Mouse (Mus musculus): ENCODE results near the gene Spon1.

The Spon1 gene

DNA sequence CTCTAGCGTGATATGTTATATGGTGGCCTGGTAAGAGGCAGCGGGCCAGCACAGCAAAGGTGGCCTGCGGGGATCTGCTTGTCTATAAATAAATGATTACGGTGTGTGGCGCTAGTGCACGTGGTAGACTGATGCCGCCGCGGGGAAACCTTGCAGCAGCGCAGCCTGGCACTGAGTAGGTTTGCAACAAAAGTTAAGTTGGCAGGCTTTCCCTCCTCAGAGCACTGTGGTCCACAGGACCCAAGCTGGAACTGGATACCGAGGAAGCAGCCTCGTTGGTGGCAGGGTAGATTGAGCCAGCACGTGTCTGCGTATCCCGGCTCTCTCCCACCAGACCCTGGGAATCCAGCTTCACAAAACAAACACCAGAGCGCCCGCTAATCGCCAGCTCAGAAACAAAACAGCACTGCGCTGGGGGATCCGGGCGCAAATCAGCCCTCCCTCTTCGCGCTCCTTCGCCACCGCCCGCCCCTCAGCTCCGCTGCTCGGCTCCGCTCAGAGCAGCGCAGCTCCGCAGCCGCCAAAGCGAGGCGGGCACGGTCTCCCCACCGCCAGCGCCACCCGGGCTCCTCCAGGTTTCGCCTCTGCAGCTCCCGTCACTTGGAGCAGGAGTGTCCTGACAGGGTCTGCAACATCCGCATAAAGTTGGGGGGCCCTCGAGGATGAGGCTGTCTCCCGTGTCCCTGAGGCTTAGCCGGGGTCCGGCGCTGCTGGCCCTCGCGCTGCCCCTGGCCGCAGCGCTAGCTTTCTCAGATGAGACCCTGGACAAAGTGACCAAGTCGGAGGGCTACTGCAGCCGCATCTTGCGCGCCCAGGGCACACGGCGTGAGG is at the start of gene Spon1:
TSS of gene Spon1 (plus strand) at position 332 of the 831 bp plus-strand sequence.
- TF ChIP-seq NANOG (IDR thresholded peaks at IDR 0.05; ENCODE audit: borderline replicate concordance, low read length) (no peak), CTCF (conservative IDR thresholded peaks at IDR 0.05; ENCODE audit: low read length) (no peak), POU5F1 (IDR thresholded peaks at IDR 0.05; ENCODE audit: borderline replicate concordance, low read length) (no peak)
- Histone ChIP-seq H3K27me3 (ENCODE audit: insufficient read depth, low read length) (peaks cover 73% of the 10 kb centered on the region), H3K4me3 (replicated peaks; ENCODE audit: low read length) (peak within 1 kb of the TSS; percentile 74), H3K9me3 (ENCODE audit: low read length) (peaks cover 22% of the 10 kb centered on the region), H3K36me3 (ENCODE audit: insufficient read depth, low read length) (no peaks in the 10 kb centered on the region), H3K4me1 (replicated peaks; ENCODE audit: low read depth, low read length) (peaks cover 19% of the 10 kb centered on the region)

DNA sequence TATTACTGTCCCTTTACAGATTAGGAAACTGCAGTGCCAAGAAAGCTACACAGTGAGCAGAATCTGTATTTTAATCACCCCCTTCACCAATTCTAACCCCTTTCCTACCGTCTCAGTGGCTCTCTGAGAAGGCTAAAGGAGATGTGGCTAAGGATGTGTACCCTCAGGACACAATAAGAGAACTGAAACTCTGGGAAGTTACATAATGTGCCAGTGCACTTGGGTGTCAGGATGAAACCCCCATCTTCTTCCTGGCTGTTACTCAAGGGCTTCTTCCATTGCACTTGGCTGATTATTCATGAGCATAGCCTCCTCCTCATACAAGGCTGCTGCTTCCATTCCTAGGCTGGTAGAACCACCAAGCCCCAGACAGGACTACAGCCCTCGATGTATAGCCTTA is 43.8 kb upstream of the Spon1 start:
- TF ChIP-seq NANOG (IDR thresholded peaks at IDR 0.05; ENCODE audit: borderline replicate concordance, low read length), result no peak
- TF ChIP-seq CTCF (conservative IDR thresholded peaks at IDR 0.05; ENCODE audit: low read length), result no peak
- no peak for TF ChIP-seq POU5F1 (IDR thresholded peaks at IDR 0.05; ENCODE audit: borderline replicate concordance, low read length)
- no peaks in the 10 kb centered on the region for H3K4me1 ChIP-seq (replicated peaks; ENCODE audit: low read depth, low read length)
- no peaks in the 10 kb centered on the region for H3K9me3 ChIP-seq (ENCODE audit: low read length)
- H3K27me3 ChIP-seq (ENCODE audit: insufficient read depth, low read length), result no peaks in the 10 kb centered on the region; the same call in 1 of the 2 replicates
- no peak overlapping the region for H3K4me3 ChIP-seq (replicated peaks; ENCODE audit: low read length)
- H3K36me3 ChIP-seq (ENCODE audit: insufficient read depth, low read length), result no peaks in the 10 kb centered on the region

DNA sequence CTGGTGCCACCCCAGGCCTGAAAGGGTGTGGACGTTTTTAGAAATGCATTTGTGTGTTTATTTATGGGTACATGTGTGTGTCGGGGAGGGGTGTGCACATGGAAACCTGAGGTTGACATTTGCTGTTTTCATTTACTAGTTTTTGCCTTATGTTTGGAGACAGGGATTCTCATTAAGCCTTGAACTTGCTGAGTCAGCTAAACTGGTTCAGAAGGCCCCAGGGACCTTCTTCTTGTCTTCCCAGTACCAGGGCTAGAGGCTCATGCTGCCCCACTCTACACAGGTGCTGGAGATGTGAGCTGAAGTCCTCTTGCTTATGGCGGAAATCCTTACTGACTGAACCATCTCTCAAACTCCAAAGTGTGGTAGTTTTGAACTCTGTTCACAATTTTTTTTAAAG is 41.9 kb upstream of the Spon1 start:
- Histone ChIP-seq H3K4me3 (replicated peaks; ENCODE audit: low read length) (no peak overlapping the region), H3K27me3 (ENCODE audit: insufficient read depth, low read length) (no peaks in the 10 kb centered on the region; the same call in 1 of the 2 replicates), H3K9me3 (ENCODE audit: low read length) (no peaks in the 10 kb centered on the region), H3K4me1 (replicated peaks; ENCODE audit: low read depth, low read length) (no peaks in the 10 kb centered on the region), H3K36me3 (ENCODE audit: insufficient read depth, low read length) (no peaks in the 10 kb centered on the region)
- TF ChIP-seq NANOG (IDR thresholded peaks at IDR 0.05; ENCODE audit: borderline replicate concordance, low read length) (no peak), POU5F1 (IDR thresholded peaks at IDR 0.05; ENCODE audit: borderline replicate concordance, low read length) (no peak), CTCF (conservative IDR thresholded peaks at IDR 0.05; ENCODE audit: low read length) (no peak)

DNA sequence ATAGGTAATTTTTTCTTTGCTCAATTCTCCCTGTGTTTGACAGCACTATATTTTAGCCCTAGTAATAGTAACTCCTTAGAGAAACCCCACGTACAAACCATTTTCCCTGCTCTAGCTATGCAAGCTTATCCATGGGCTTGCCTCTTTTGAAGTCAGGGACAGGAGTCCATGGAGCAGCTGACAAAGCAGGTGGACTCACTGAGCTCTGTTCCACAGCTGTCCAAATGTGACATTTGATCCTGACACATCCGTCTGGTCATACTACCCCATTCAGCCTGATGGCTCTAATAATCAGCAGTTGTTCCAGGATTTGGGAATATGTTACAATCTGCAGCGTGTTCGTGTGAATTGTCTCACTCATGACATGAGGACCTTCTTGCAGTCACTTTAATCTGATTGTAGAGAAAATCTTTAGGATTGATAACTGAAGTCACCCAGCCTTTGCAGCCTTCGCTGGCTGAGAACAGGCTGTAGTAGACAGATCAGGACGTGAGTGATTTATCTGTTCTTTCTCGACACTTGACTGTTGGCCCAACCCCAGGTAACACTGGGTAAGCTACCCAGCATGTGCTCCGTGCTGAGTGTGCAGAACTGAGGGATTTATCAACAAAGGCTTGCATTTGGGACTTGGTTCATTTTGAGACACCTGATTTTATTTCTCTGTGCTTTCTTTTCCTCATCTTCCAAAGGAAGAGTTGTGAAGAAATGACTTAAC is 37.6 kb upstream of the Spon1 start:
- Histone ChIP-seq H3K27me3 (ENCODE audit: insufficient read depth, low read length) (no peaks in the 10 kb centered on the region), H3K9me3 (ENCODE audit: low read length) (no peaks in the 10 kb centered on the region), H3K4me3 (replicated peaks; ENCODE audit: low read length) (no peak overlapping the region), H3K36me3 (ENCODE audit: insufficient read depth, low read length) (no peaks in the 10 kb centered on the region), H3K4me1 (replicated peaks; ENCODE audit: low read depth, low read length) (no peaks in the 10 kb centered on the region)
- TF ChIP-seq NANOG (IDR thresholded peaks at IDR 0.05; ENCODE audit: borderline replicate concordance, low read length) (no peak), POU5F1 (IDR thresholded peaks at IDR 0.05; ENCODE audit: borderline replicate concordance, low read length) (no peak), CTCF (conservative IDR thresholded peaks at IDR 0.05; ENCODE audit: low read length) (no peak)

DNA sequence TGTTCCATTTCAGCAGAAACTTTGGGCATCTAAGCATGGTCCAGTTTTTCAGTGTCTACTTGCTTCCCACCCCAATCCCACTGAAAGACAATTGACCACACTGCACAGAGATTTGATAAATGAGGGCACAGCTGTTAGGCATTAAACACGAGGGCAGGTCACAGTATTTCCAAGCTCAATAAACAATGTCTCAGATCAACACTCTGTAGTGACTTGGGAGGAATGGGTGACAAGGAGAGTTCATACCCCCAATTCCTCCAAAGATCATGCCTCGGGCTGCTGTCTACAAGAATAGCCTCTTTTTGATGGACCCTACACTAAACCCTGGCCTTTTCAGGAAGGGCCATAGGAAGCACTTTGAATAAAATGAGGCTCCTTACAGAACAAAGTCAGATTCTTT is 36.9 kb upstream of the Spon1 start:
- H3K27me3 ChIP-seq (ENCODE audit: insufficient read depth, low read length), result no peaks in the 10 kb centered on the region
- H3K9me3 ChIP-seq (ENCODE audit: low read length), result no peaks in the 10 kb centered on the region
- TF ChIP-seq NANOG (IDR thresholded peaks at IDR 0.05; ENCODE audit: borderline replicate concordance, low read length) (no peak), POU5F1 (IDR thresholded peaks at IDR 0.05; ENCODE audit: borderline replicate concordance, low read length) (no peak), CTCF (conservative IDR thresholded peaks at IDR 0.05; ENCODE audit: low read length) (no peak)
- no peak overlapping the region for H3K4me3 ChIP-seq (replicated peaks; ENCODE audit: low read length)
- H3K4me1 ChIP-seq (replicated peaks; ENCODE audit: low read depth, low read length), result no peaks in the 10 kb centered on the region
- no peaks in the 10 kb centered on the region for H3K36me3 ChIP-seq (ENCODE audit: insufficient read depth, low read length)

DNA sequence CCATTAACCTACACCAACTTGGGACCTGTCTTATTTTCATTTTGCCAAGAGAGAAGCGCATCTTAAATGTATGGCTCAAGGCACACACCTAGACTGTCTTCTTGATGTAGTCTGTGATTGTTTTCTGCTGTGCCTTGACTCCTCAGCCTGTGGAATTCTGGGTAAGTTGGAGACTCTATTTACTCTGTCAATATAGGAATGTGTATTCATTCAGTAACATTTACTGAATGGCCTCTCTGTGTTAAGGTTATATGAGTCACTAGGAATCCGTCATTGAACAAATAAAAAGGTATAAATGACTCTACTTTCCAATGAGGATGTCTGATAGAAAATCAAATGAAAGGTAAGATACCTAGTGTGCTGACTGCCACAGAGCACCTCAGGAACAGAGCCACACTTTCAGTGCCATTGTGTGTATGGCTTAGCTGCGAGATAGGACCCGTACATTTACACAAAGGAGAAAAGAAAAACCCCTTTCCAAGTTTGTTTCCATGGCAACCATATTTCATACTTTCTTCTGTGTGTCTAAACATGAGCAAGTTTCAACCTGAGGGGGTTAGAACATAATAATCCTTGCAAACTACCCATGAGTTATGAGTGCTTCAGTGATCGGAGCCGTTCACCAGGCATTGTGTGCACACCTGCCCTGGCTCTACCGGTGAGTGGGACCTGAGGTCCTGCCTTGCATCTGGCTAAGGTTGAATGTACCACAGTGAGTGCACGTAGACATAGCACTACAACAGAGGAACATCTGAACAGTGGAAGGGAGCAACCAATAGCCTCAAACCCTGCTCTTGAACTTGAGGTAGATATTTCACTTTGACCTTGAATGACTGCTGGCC is 35.2 kb upstream of the Spon1 start:
- no peak for TF ChIP-seq NANOG (IDR thresholded peaks at IDR 0.05; ENCODE audit: borderline replicate concordance, low read length)
- no peak for TF ChIP-seq POU5F1 (IDR thresholded peaks at IDR 0.05; ENCODE audit: borderline replicate concordance, low read length)
- no peak for TF ChIP-seq CTCF (conservative IDR thresholded peaks at IDR 0.05; ENCODE audit: low read length)
- Histone ChIP-seq H3K36me3 (ENCODE audit: insufficient read depth, low read length) (no peaks in the 10 kb centered on the region), H3K27me3 (ENCODE audit: insufficient read depth, low read length) (no peaks in the 10 kb centered on the region), H3K4me1 (replicated peaks; ENCODE audit: low read depth, low read length) (no peaks in the 10 kb centered on the region), H3K4me3 (replicated peaks; ENCODE audit: low read length) (no peak overlapping the region), H3K9me3 (ENCODE audit: low read length) (no peaks in the 10 kb centered on the region)

DNA sequence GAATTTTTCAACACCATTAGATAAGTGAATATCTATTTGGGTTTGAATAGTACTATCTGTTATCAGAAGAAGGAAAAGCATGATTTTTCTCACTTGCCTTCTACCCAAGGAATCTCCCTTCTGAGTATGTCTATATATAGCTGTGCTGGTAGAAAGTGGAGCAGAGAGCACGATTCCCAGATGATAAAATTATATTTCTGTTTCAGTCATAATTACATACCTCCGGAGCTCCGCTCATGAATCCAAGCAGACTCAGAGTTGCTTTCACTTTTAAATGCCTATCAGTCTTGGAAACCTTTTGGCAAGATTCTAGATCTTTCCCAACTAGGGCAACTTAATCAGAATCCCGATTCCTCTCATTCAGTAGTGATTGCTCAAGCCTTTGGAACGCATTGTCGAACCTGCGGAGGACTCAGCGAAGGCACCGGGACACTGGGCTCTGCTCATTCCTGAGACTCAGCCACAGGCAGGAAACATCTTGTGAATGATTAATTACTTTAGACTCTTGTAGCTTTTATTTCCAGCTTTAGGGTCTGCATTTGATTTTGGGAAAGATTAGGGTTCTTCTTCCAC is 27.9 kb upstream of the Spon1 start:
- Histone ChIP-seq H3K9me3 (ENCODE audit: low read length) (no peaks in the 10 kb centered on the region), H3K36me3 (ENCODE audit: insufficient read depth, low read length) (no peaks in the 10 kb centered on the region), H3K27me3 (ENCODE audit: insufficient read depth, low read length) (no peaks in the 10 kb centered on the region), H3K4me1 (replicated peaks; ENCODE audit: low read depth, low read length) (no peaks in the 10 kb centered on the region), H3K4me3 (replicated peaks; ENCODE audit: low read length) (no peak overlapping the region)
- no peak for TF ChIP-seq POU5F1 (IDR thresholded peaks at IDR 0.05; ENCODE audit: borderline replicate concordance, low read length)
- TF ChIP-seq NANOG (IDR thresholded peaks at IDR 0.05; ENCODE audit: borderline replicate concordance, low read length), result no peak
- TF ChIP-seq CTCF (conservative IDR thresholded peaks at IDR 0.05; ENCODE audit: low read length), result no peak

Data from E14TG2a.4 (cell line).